Mouse (Mus musculus): ENCODE results near the gene Arpc1a. TPM values are rescaled to one million over a fixed set of nuclear protein-coding genes. Genes with fewer than 3 reads are reported as not detected.
A peak's percentile ranks its signal among the peaks of the same experiment; 100 is the strongest.
"Not testable (repeated sequence)": the region's sequence is repeated elsewhere in the genome, so short reads cannot be mapped to it uniquely, and the experiment has no call there.

Gene Arpc1a
- total RNA-seq, 2 experiments from 2014 or later: 252 to 255 TPM

DNA sequence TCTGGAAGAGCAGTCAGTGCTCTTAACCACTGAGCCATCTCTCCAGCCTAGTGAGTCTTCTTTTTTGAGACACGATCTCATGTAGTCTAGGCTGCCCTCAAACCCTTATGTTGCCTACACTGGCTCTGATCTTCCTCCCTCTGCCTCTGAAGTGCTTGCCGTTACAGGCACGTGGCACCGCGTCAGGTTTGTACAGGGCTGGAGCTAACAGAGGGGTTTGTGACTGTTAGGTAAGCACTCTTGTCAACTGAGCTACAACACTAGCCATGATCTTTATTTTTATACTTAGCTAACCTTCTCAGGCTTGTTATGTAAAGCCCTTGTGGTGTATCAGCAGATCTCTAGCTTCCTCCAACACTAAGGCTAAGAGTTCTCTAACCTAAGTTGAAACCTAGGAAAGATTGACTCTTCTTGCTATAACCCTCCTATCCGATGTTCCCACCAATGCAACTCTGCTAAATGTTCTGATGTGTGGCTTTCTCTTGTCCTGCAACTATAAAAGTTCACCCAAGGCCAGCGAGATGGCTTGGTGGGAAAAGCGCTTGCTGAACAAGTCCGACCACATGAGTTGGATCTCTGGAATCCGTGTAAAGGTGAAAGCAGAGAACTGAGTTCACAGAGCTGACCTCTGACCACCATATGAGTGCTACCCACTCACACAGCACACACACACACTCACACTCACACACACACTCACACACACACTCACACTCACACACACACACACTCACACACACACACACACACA is 1.6 kb upstream of the Arpc1a start:
- Histone ChIP-seq H3K27ac (no peak overlapping the region), H3K4me3 (no peak overlapping the region)
- DNase-seq (ENCODE audit: low spot score in 2 of 2): no peak
- no peak for TF ChIP-seq CTCF (conservative IDR thresholded peaks at IDR 0.05)

GRCm38 (mm10) chr5:145083201-145083600 is 429 bp upstream of the Arpc1a start:
- DNase-seq (ENCODE audit: low spot score in 2 of 2): not testable (repeated sequence)
- peak overlapping the region; percentile 97 for H3K27ac ChIP-seq
- peak overlapping the region; percentile 82 for H3K4me3 ChIP-seq

- H3K4me3 ChIP-seq: peak overlapping the region; percentile 82
- DNase-seq (ENCODE audit: low spot score in 2 of 2): no peak
- H3K27ac ChIP-seq: peak overlapping the region; percentile 97
- no peak for TF ChIP-seq CTCF (conservative IDR thresholded peaks at IDR 0.05)
Measured at GRCm38 (mm10) chr5:145084822-145085221, 1.2 kb downstream of the Arpc1a start.

DNA sequence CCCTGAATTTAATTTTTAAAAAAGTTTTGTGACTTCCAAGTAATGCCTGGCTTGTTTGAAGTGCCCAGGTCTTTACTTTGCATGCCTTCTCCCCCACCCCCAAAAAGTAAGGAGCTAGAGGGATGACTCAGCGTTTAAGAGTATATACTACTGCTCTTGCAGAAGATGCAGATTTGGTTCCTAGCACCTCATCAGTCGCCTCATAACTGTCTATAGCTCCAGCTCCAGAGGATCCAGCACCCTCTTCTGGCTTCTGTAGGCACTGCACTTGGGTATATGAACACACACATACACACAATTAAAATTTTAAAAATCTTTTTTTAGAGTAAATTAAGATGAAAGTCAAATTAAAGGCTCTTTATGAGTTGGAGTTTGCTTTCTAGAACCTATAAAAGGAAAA is 4.6 kb downstream of the Arpc1a start:
- peak overlapping the region; percentile 83 for H3K27ac ChIP-seq
- DNase-seq (ENCODE audit: low spot score in 2 of 2): no peak
- peak; percentile 58 for TF ChIP-seq CTCF (conservative IDR thresholded peaks at IDR 0.05)
- no peak overlapping the region for H3K4me3 ChIP-seq

- Histone ChIP-seq H3K4me3 (no peak overlapping the region; the same call in 1 of the 2 replicates), H3K27ac (peak overlapping the region; percentile 83)
- no peak for TF ChIP-seq CTCF (conservative IDR thresholded peaks at IDR 0.05)
- DNase-seq (ENCODE audit: low spot score in 2 of 2): no peak
Measured at GRCm38 (mm10) chr5:145089878-145090277, 6.2 kb downstream of the Arpc1a start.

GRCm38 (mm10) chr5:145096195-145096594 is 12.6 kb downstream of the Arpc1a start:
- Histone ChIP-seq H3K4me3 (no peak overlapping the region), H3K27ac (no peak overlapping the region)
- no peak for TF ChIP-seq CTCF (conservative IDR thresholded peaks at IDR 0.05)
- no peak for DNase-seq (ENCODE audit: low spot score in 2 of 2)

DNA sequence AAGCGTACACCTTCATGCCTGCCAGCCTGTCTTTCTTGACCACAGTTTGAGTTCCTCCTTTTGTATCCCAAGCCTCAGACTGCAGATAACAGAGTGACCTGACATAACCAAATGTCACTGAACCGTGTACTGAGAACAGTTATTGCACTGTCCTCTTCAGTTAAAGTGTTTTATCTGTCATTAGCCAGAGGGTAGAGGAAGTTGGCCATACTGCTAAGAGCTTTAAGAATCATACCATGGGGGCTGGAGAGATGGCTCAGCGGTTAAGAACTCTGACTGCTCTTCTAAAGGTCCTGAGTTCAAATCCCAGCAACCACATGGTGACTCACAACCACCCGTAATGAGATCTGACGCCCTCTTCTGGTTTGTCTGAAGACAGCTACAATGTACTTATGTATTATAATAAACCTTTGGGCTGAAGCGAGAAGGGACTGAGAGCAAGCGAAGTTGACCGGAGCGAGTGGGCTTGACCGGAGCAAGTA is 14.8 kb downstream of the Arpc1a start:
- no peak overlapping the region for H3K27ac ChIP-seq
- peak; percentile 26; the same call in 1 of the 2 replicates for TF ChIP-seq CTCF (conservative IDR thresholded peaks at IDR 0.05)
- H3K4me3 ChIP-seq: no peak overlapping the region
- DNase-seq (ENCODE audit: low spot score in 2 of 2): no peak

GRCm38 (mm10) chr5:145100960-145101359 is 17.3 kb downstream of the Arpc1a start:
- Histone ChIP-seq H3K4me3 (no peak overlapping the region), H3K27ac (no peak overlapping the region)
- DNase-seq (ENCODE audit: low spot score in 2 of 2): no peak
- no peak for TF ChIP-seq CTCF (conservative IDR thresholded peaks at IDR 0.05)

- DNase-seq (ENCODE audit: low spot score in 2 of 2); H3K27ac ChIP-seq; H3K4me3 ChIP-seq: not testable (repeated sequence)
Measured at GRCm38 (mm10) chr5:145101451-145101850, 17.8 kb downstream of the Arpc1a start.

- H3K27ac ChIP-seq: no peak overlapping the region
- no peak for TF ChIP-seq CTCF (conservative IDR thresholded peaks at IDR 0.05)
- no peak for DNase-seq (ENCODE audit: low spot score in 2 of 2)
- H3K4me3 ChIP-seq: no peak overlapping the region
Measured at GRCm38 (mm10) chr5:145102706-145103105, 19.1 kb downstream of the Arpc1a start.

- no peak for TF ChIP-seq CTCF (conservative IDR thresholded peaks at IDR 0.05)
- peak in 1 of 2 experiments; percentile 48 for DNase-seq (ENCODE audit: low spot score in 2 of 2)
- Histone ChIP-seq H3K27ac (peak overlapping the region; percentile 86), H3K4me3 (no peak overlapping the region)
Measured at GRCm38 (mm10) chr5:145104328-145104727, 20.7 kb downstream of the Arpc1a start.

GRCm38 (mm10) chr5:145105694-145106275 is 22.2 kb downstream of the Arpc1a start:
- Histone ChIP-seq H3K27ac (peak overlapping the region; percentile 86), H3K4me3 (no peak overlapping the region)
- DNase-seq (ENCODE audit: low spot score in 2 of 2): no peak
- TF ChIP-seq CTCF (conservative IDR thresholded peaks at IDR 0.05): no peak

GRCm38 (mm10) chr5:145110401-145110800 is 26.8 kb downstream of the Arpc1a start:
- DNase-seq (ENCODE audit: low spot score in 2 of 2): no peak
- no peak for TF ChIP-seq CTCF (conservative IDR thresholded peaks at IDR 0.05)
- Histone ChIP-seq H3K27ac (no peak overlapping the region), H3K4me3 (no peak overlapping the region)

- no peak for TF ChIP-seq CTCF (conservative IDR thresholded peaks at IDR 0.05)
- DNase-seq (ENCODE audit: low spot score in 2 of 2): no peak
- no peak overlapping the region for H3K27ac ChIP-seq
- no peak overlapping the region for H3K4me3 ChIP-seq
Measured at GRCm38 (mm10) chr5:145112566-145112965, 28.9 kb downstream of the Arpc1a start.
